Mouse (Mus musculus): ENCODE results near the gene Huwe1.

DNA sequence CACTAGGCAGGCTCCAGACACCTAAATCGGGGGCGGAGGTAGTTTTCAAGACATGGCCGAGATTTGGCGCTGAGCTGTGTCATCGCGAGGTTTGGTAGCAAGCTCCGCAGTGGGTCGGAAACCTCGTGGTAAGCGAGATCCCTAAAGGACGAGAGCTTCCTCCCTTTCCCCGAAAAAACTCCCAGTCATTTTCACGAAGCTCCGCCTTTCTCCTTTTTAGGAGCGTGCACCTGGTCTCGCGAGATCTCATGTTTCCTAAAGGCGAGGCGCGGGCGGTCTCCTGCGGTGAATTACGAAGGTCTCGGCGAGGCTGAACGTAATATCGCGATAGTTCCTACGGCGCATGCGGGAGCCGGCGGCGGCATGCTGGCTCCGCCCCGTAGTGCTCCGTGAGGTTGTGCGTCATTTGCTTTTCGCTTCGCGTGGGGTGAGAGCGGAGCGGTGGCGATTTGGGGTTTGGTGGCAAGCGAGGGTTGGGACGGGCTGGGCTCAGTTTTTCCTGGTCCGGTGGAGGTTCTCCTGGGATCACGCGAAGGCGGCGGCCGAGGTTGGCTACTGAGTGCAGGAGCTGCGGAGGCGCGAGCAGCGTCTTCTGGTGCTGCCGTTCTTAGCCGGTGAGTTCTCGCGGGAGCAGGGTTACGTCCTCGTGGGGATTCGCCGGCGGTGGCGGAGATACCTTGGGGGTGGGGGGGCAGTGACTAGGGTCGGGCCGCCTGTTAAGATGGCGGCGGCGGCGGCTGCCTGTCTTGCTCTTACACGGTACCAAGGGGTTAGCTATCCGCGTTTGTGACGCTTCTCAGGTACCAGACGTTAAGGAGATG lies 2.6 kb downstream of the Huwe1 start:
- TF ChIP-seq TAL1 (IDR thresholded peaks at IDR 0.05; ENCODE audit: low read length) (no peak), GATA1 (IDR thresholded peaks at IDR 0.05; ENCODE audit: low read length) (no peak)

Data from erythroblast, embryonic 14.5 days (primary cell).